Mouse (Mus musculus) midbrain, embryonic 13.5 days (tissue): ENCODE measurements around the gene Hnrnph1. TPM values are rescaled to one million over a fixed set of nuclear protein-coding genes. Genes with fewer than 3 reads are reported as not detected.
"Not testable (repeated sequence)": the region's sequence is repeated elsewhere in the genome, so short reads cannot be mapped to it uniquely, and the experiment has no call there.

ENCODE experiments used
- ATAC-seq: fragments of 200-750 bp; cut with Nextera tagmentation; 2 replicates; pipeline ENCODE4 v1.8.0; 2017; ENCODE audit warnings: mild to moderate bottlenecking, moderate TSS enrichment, moderate library complexity
- H3K27ac ChIP-seq: fragments of 300-500 bp; sonication (generic); 2 replicates; pipeline ENCODE4 v1.5.1; 2015; ENCODE audit warnings: inconsistent platforms, mild to moderate bottlenecking, moderate library complexity
- H3K27me3 ChIP-seq: fragments of 300-500 bp; sonication (generic); 2 replicates; pipeline ENCODE4 v1.6.1; 2015; ENCODE audit warnings: mild to moderate bottlenecking, inconsistent platforms
- H3K36me3 ChIP-seq: fragments of 300-500 bp; sonication (generic); 2 replicates; pipeline ENCODE4 v1.6.1; 2015; ENCODE audit warnings: mild to moderate bottlenecking, inconsistent platforms
- H3K4me1 ChIP-seq: fragments of 300-500 bp; sonication (generic); replicated peaks from 2 replicates; pipeline ENCODE4 v1.6.1; 2015; ENCODE audit warnings: inconsistent platforms
- H3K4me2 ChIP-seq: fragments of 300-500 bp; sonication (generic); replicated peaks from 2 replicates; pipeline ENCODE4 v1.6.1; 2015; ENCODE audit warnings: moderate library complexity, mild to moderate bottlenecking, inconsistent platforms
- H3K4me3 ChIP-seq: fragments of 300-500 bp; sonication (generic); replicated peaks from 2 replicates; pipeline ENCODE4 v1.5.1; 2015; ENCODE audit warnings: mild to moderate bottlenecking, inconsistent platforms
- H3K9ac ChIP-seq: fragments of 300-500 bp; sonication (generic); replicated peaks from 2 replicates; pipeline ENCODE4 v1.6.1; 2015; ENCODE audit warnings: mild to moderate bottlenecking, inconsistent platforms
- H3K9me3 ChIP-seq: fragments of 300-500 bp; sonication (generic); 2 replicates; pipeline ENCODE4 v1.6.1; 2016; ENCODE audit warnings: mild to moderate bottlenecking, inconsistent platforms
- WGBS: fragments of 180-500 bp; shearing (Covaris S2); methylation state at CpG from one replicate; pipeline ENCODE4 v1.1.7; 2015; 5-methylcytosine and 5-hydroxymethylcytosine counted together
- polyA plus RNA-seq: library from polyadenylated mRNA; unstranded; fragments of >200 nt; fragmentation: Nextera tagmentation; extraction: Ambion mirVana; gene quantifications from 2 replicates; pipeline ENCODE4 v1.2.1, GENCODE M21; 2015

Hnrnph1 gene
- polyA plus RNA-seq, 1 experiment from 2014 or later, result 686 TPM

GRCm38 (mm10) chr11:50358950-50359861 lies 17.6 kb upstream of the Hnrnph1 start:
- H3K36me3 ChIP-seq, result no peaks in the 10 kb centered on the region
- H3K4me3 ChIP-seq, result peak overlapping the region; percentile 52
- H3K9ac ChIP-seq, result peak overlapping the region; percentile 69
- peaks cover 9% of the 10 kb centered on the region; the same call in 1 of the 2 replicates for H3K4me1 ChIP-seq
- H3K9me3 ChIP-seq, result no peaks in the 10 kb centered on the region
- peak; percentile 65 for ATAC-seq
- 3% methylated on average over 74 of the region's 74 CpGs for WGBS
- H3K27me3 ChIP-seq, result peaks cover 30% of the 10 kb centered on the region
- H3K4me2 ChIP-seq, result peak overlapping the region; percentile 84
- peak overlapping the region; percentile 44; the same call in 1 of the 2 replicates for H3K27ac ChIP-seq

- H3K4me3 ChIP-seq, H3K4me1 ChIP-seq, H3K27ac ChIP-seq, ATAC-seq, H3K9me3 ChIP-seq, H3K36me3 ChIP-seq, H3K4me2 ChIP-seq, H3K9ac ChIP-seq: not testable (repeated sequence)
- H3K27me3 ChIP-seq, result peaks cover 30% of the 10 kb centered on the region
- 69% methylated on average over 1 of the region's 1 CpGs for WGBS
Observed at GRCm38 (mm10) chr11:50361282-50361681, 15.5 kb upstream of the Hnrnph1 start.

DNA sequence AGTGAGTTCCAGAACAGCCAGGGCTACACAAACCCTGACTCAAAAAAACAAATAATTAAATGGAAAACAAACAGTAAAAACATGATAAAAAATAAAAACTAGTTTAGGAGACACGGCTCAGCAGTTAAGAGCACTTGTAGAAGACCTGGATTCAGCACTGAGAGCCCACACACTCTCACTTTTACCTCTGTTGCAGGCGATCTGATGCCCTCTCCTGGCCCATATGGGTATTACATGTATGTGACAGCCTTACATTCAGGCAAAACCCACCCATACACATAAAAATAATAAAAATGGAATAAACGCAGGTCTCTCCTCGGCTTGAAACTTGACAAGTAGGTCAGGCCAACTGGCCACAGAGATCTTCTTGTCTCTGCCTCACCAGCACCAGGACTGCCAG lies 12.2 kb upstream of the Hnrnph1 start:
- peak; percentile 48; the same call in 1 of the 2 replicates for ATAC-seq
- Histone ChIP-seq H3K4me3 (no peak overlapping the region), H3K27ac (no peak overlapping the region), H3K4me2 (no peak overlapping the region), H3K9me3 (no peaks in the 10 kb centered on the region), H3K27me3 (peaks cover 10% of the 10 kb centered on the region; the same call in 1 of the 2 replicates), H3K4me1 (0 out of 2 replicates have a peak, but pooled peaks cover 4% of the 10 kb centered on the region), H3K9ac (no peak overlapping the region), H3K36me3 (no peaks in the 10 kb centered on the region)
- 9% methylated on average over 4 of the region's 4 CpGs for WGBS

DNA sequence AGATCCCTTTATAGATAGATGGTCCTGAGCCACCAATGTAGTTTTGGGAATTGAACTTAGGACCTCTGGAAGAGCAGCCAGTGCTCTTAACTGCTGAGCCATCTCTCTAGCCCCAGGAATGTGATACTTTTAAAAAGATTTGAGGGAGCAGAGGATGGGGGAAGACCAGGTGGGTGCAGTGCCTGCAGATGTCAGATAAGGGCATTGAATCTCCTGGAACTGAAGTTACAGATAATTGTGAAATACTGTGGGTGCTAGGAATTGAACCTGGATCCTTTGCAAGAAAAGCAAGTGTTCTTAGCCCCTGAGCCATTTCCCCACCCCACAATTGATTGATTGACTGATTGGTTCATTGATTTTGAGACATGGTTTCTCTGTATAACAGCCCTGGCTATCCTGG lies 11.5 kb upstream of the Hnrnph1 start:
- Histone ChIP-seq H3K27me3 (0 out of 2 replicates have a peak, but pooled peaks cover 6% of the 10 kb centered on the region), H3K4me1 (0 out of 2 replicates have a peak, but pooled peaks cover 4% of the 10 kb centered on the region), H3K9ac (no peak overlapping the region), H3K27ac (no peak overlapping the region), H3K36me3 (no peaks in the 10 kb centered on the region), H3K4me3 (no peak overlapping the region), H3K4me2 (no peak overlapping the region), H3K9me3 (no peaks in the 10 kb centered on the region)
- ATAC-seq, result no peak

DNA sequence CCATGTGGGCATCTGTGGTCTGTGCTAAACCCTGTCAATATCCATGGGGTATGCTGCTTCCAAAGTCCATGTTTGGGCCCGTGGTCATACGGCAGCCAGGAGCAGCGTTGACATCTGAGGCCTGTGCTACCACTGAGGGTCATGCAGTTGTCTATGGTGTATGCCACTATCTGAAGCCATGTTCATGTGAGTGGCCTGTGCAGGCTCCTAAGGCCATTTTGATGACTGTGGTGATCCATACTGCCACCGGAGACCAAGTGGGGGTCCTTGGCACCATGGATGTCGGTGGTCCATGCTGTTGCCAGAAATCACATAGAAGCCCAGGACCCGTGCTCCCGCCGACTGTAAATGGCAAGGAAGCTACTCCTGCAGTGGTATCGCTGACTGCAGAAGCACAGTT lies 9.3 kb upstream of the Hnrnph1 start:
- 0 out of 2 replicates have a peak, but pooled peaks cover 2% of the 10 kb centered on the region for H3K27me3 ChIP-seq
- no peak overlapping the region for H3K4me3 ChIP-seq
- H3K27ac ChIP-seq, result no peak overlapping the region
- no peaks in the 10 kb centered on the region for H3K9me3 ChIP-seq
- no peaks in the 10 kb centered on the region for H3K36me3 ChIP-seq
- H3K4me1 ChIP-seq, result peaks cover 6% of the 10 kb centered on the region; the same call in 1 of the 2 replicates
- no peak overlapping the region for H3K4me2 ChIP-seq
- 96% methylated on average over 9 of the region's 9 CpGs for WGBS
- ATAC-seq, result no peak
- H3K9ac ChIP-seq, result no peak overlapping the region

GRCm38 (mm10) chr11:50369360-50369911 lies 7.4 kb upstream of the Hnrnph1 start:
- H3K9ac ChIP-seq, result no peak overlapping the region
- WGBS, result 89% methylated on average over 5 of the region's 5 CpGs
- peaks cover 5% of the 10 kb centered on the region; the same call in 1 of the 2 replicates for H3K27me3 ChIP-seq
- H3K36me3 ChIP-seq, result no peaks in the 10 kb centered on the region
- no peak overlapping the region for H3K27ac ChIP-seq
- H3K4me2 ChIP-seq, result no peak overlapping the region
- no peak overlapping the region for H3K4me3 ChIP-seq
- ATAC-seq, result no peak
- peaks cover 6% of the 10 kb centered on the region; the same call in 1 of the 2 replicates for H3K4me1 ChIP-seq
- no peaks in the 10 kb centered on the region for H3K9me3 ChIP-seq

- H3K4me2 ChIP-seq, result peak overlapping the region; percentile 59; the same call in 1 of the 2 replicates
- H3K9ac ChIP-seq, result no peak overlapping the region
- ATAC-seq, result peak; percentile 69
- H3K27ac ChIP-seq, result peak overlapping the region; percentile 91
- 40% methylated on average over 4 of the region's 4 CpGs for WGBS
- H3K4me3 ChIP-seq, result peak overlapping the region; percentile 41; the same call in 1 of the 2 replicates
- no peaks in the 10 kb centered on the region for H3K9me3 ChIP-seq
- peaks cover 5% of the 10 kb centered on the region; the same call in 1 of the 2 replicates for H3K27me3 ChIP-seq
- no peaks in the 10 kb centered on the region for H3K36me3 ChIP-seq
- H3K4me1 ChIP-seq, result peaks cover 10% of the 10 kb centered on the region
Observed at GRCm38 (mm10) chr11:50370969-50371368, 5.8 kb upstream of the Hnrnph1 start.

DNA sequence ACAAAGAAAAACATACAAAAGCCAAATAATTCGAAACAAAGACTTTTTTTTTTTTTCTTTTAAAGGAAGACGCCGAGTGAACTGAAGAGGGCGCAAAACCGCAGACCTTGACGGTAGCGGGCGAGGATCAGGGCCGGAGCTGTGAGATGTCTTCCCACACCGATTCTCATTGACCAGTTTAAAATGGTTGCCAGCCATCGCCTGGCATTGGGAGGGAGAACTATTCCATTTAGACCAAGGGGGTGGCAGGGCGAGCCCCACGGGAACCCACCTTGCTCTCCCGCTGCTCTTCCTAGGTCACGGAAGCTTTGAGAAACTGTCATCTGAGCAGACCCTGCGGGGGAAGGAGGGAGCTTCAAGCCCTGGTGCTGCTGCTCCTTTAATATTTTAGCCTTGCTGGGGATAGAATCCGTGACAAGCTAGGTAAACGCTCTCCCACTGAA lies 5.4 kb upstream of the Hnrnph1 start:
- no peaks in the 10 kb centered on the region for H3K36me3 ChIP-seq
- peak overlapping the region; percentile 59 for H3K4me2 ChIP-seq
- peak overlapping the region; percentile 91 for H3K27ac ChIP-seq
- WGBS, result 2% methylated on average over 18 of the region's 18 CpGs
- H3K27me3 ChIP-seq, result peaks cover 5% of the 10 kb centered on the region; the same call in 1 of the 2 replicates
- peak overlapping the region; percentile 41 for H3K4me3 ChIP-seq
- no peaks in the 10 kb centered on the region for H3K9me3 ChIP-seq
- ATAC-seq, result peak; percentile 72
- peaks cover 15% of the 10 kb centered on the region for H3K4me1 ChIP-seq
- peak overlapping the region; percentile 71 for H3K9ac ChIP-seq

GRCm38 (mm10) chr11:50371911-50372310 lies 4.9 kb upstream of the Hnrnph1 start:
- H3K36me3 ChIP-seq, result no peaks in the 10 kb centered on the region
- H3K4me2 ChIP-seq, result peak overlapping the region; percentile 59
- no peaks in the 10 kb centered on the region for H3K9me3 ChIP-seq
- H3K4me3 ChIP-seq, result peak overlapping the region; percentile 41
- 95% methylated on average over 1 of the region's 1 CpGs for WGBS
- no peak for ATAC-seq
- H3K27ac ChIP-seq, result peak overlapping the region; percentile 91
- H3K4me1 ChIP-seq, result peaks cover 18% of the 10 kb centered on the region
- H3K9ac ChIP-seq, result peak overlapping the region; percentile 71
- peaks cover 5% of the 10 kb centered on the region; the same call in 1 of the 2 replicates for H3K27me3 ChIP-seq

GRCm38 (mm10) chr11:50373086-50373485 lies 3.7 kb upstream of the Hnrnph1 start:
- peaks cover 18% of the 10 kb centered on the region for H3K4me1 ChIP-seq
- no peak overlapping the region for H3K9ac ChIP-seq
- no peak overlapping the region for H3K27ac ChIP-seq
- H3K9me3 ChIP-seq, result no peaks in the 10 kb centered on the region
- H3K36me3 ChIP-seq, result no peaks in the 10 kb centered on the region
- H3K4me2 ChIP-seq, result no peak overlapping the region
- H3K4me3 ChIP-seq, result no peak overlapping the region
- peaks cover 3% of the 10 kb centered on the region; the same call in 1 of the 2 replicates for H3K27me3 ChIP-seq
- no peak for ATAC-seq

DNA sequence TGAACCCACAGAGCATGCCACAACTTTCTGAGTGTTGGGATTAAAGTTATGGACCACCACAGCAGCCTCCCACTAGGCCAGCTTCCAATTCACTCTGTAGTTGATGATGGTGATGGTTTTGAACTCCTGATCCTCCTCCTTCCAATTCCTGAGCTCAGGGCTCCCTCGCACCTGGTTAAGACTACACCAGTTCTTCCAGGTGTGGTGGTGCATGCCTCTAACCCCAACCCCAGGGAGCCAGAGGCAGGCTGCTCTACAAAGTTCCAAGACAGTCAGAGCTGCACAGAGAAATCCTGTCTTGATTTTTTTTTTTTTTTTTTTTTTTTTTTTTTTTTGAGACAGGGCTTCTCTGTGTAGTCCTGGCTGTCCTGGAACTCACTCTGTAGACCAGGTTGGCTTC lies 3.2 kb upstream of the Hnrnph1 start:
- no peak overlapping the region for H3K9ac ChIP-seq
- H3K27me3 ChIP-seq, result peaks cover 3% of the 10 kb centered on the region; the same call in 1 of the 2 replicates
- H3K27ac ChIP-seq, result no peak overlapping the region
- peaks cover 18% of the 10 kb centered on the region for H3K4me1 ChIP-seq
- no peak for ATAC-seq
- H3K36me3 ChIP-seq, result no peaks in the 10 kb centered on the region
- whole genome bisulfite sequencing, result 92% methylated on average over 1 of the region's 1 CpGs
- H3K9me3 ChIP-seq, result no peaks in the 10 kb centered on the region
- H3K4me3 ChIP-seq, result no peak overlapping the region
- no peak overlapping the region for H3K4me2 ChIP-seq
